Mouse (Mus musculus) heart, adult 2 months (tissue): ENCODE data around the gene Thop1.

ENCODE experiments used
- CTCF ChIP-seq: fragments of 200-600 bp; IDR thresholded peaks from 2 replicates; pipeline ENCODE4 v1.8.1; 2022; ENCODE audit warnings: antibody characterized with exemption, mild to moderate bottlenecking, moderate library complexity
- EP300 ChIP-seq: fragments of 200-500 bp; IDR thresholded peaks from 2 replicates; pipeline ENCODE4 v1.6.1; 2011; ENCODE audit warnings: low read depth, low read length, control low read depth; ENCODE audit not compliant: insufficient read depth
- POLR2A ChIP-seq: fragments of 200-500 bp; IDR thresholded peaks from 2 replicates; pipeline ENCODE4 v1.6.1; 2011; ENCODE audit warnings: mild to moderate bottlenecking, low read depth, low read length, control low read depth; ENCODE audit not compliant: insufficient read depth

DNA sequence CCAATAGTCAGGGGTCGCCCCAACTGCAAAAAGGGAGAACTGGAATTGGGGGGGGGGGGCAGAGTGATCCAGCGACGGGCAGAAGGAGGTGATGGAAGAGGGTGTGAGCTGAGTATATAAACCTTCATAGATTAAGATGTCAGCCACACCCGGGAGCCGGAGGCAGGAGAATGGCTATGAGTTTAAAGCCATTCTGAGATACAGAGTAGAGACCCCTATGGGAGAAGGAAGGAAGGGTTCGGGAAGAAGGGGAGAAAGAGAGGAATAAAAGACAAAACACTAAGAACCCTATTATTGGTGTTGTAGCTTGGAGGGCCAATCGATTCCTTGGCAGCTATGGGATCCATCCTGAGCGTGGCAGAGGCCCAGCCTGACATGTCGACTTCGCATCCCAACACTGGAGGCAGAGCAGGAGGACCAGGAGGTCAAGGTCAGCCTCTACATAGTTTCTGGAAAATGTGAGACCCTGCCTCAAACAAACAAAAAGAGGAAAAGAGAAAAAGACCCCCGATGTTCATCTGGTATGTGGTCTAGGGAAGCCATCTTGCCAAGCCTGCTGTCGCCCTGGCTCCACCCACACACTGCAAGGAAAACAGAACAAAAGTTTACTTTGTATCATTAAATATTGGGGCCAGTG, 44.1 kb upstream of the Thop1 start, which contains the start of gene Diras1:
- TF ChIP-seq CTCF (no peak), POLR2A (no peak), EP300 (no peak)
